Mouse (Mus musculus): ENCODE measurements around the gene Gjb6.

Gene Gjb6

GRCm38 (mm10) chr14:57133161-57133661 lies at the start of gene Gjb6:
Gene Gjb6 (minus strand): TSS chr14:57133611.
- peak in 1 of 2 experiments; percentile 10 for DNase-seq

- no peak for DNase-seq
Measured at GRCm38 (mm10) chr14:57165493-57165892, 32.1 kb upstream of the Gjb6 start.

- no peak for DNase-seq
Measured at GRCm38 (mm10) chr14:57161833-57162232, 28.4 kb upstream of the Gjb6 start.

DNA sequence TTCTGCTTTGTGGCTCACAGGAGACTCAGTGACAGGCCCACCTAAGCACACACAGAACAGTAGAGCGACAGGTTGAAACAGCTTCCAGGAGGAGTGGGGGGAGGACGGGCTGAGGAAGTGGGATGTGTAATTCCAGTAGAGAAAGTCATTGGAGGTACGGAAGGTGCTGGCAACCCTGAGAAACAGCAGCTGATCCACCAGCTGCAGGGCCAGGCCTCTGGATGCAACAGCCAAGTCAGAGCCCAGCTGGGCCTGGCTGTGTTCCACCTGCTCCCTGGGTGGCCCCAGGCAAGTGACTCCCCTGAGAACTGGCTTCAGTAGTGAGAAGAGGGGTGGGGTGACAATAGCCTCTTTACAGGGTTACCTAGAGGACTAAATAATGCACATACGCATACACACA lies 27.8 kb upstream of the Gjb6 start:
- no peak for DNase-seq

- no peak for DNase-seq
Measured at GRCm38 (mm10) chr14:57154916-57155315, 21.5 kb upstream of the Gjb6 start.

DNA sequence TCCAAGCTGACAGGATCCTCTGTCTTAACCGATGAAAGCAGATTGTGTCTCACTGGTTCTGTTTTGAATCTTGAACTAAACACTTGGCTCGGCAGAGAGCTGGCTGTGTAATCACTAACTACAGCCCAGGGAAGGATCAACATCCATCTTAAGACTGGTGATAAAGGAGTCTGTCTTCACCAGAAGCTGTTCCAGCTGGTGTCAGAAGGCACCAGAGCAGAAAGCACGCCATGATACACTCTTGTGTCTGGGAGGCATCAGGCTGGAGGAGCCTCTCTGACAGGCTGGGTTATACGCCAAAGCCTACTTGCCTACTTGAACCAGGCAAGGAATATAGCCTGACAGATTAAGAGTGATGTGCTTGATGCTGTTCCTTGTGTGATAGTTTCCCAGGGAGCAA lies 12.3 kb upstream of the Gjb6 start:
- DNase-seq: no peak

DNA sequence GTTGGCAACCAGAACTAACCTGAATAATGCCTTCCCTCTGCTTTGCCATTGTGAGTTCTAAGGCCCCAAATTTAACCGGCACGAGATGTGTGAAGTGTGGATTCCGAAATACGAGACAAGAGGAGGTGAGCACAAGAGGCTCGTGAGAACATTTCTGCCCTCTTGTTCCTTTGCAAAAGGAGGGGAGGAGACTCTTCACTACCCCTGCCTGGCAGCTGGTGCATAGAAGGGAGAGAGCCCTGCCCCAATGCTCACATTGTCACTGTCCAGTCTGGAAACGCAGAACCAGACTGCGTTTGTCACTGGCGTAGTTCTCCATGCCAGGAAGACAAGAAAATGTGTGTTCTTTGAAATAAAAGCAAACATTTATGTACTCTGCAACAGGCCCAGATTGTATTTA lies 1.9 kb upstream of the Gjb6 start:
- DNase-seq: no peak

- DNase-seq: peak; percentile 27 to 54
Measured at GRCm38 (mm10) chr14:57127383-57127782, 6.0 kb downstream of the Gjb6 start.

DNA sequence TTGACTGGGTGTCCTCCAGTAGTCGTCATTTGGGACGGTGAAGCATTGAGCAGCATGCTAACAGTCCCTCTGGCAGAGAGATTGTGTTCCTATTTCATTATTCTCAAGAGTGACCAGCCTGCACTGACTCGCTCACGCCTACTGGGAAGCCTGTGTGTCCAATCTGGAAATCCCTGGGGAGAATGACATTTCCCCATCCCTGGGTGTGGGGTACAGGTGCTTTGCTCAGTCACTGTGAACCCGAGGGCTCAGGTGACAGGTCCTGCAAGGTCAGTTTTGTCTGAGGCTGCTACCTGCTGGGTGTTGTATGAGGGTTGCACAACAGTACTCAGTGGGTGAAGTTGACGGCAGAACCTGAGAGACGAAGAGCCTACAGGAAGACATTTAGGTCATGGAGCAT lies 11.1 kb downstream of the Gjb6 start:
- DNase-seq: peak in 1 of 2 experiments; percentile 44

GRCm38 (mm10) chr14:57115823-57116544 lies 17.4 kb downstream of the Gjb6 start, which contains the start of gene Gm4491:
Gene Gm4491 (minus strand): TSS chr14:57115883.
- no peak for DNase-seq

DNA sequence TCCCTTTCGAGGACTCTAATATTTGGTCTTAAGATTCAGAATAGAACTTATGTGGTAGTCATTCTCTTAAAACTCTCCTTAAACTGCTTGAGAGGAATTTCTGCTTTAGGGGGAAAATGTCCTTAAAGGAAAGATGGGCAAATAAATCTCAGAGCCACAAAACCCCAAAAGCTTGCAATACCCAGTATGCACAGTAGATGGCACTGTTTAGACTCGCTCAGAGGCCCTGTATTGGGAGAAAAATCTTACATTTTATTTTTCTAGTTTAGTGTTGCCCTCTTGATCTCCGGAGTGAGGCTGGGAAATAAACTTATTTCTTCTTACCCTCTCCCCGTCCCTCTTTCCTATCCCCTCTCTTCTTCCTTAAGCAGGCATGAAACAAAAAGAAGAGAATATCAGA lies 24.2 kb downstream of the Gjb6 start:
- DNase-seq: peak in 1 of 2 experiments; percentile 18

DNA sequence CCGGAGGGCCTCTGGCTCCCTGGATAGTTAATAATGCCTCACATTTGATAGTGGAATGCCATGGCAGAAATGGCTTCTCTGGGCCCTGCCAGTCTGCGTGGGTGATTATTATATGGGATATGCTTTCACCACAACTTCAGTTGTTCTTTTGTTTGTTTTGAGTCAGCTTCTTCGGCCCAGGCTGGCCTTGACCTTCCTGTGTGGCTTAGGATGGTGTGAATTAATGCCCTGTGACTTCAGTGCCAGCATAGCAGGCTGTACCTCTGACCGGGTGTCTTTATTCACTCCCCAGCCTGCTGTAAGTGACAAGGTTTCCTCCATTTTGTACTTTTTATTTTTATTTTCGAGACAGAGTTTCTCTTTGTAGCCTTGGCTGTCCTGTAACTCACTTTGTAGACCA lies 25.5 kb downstream of the Gjb6 start:
- DNase-seq: no peak

GRCm38 (mm10) chr14:57107091-57107490 lies 26.3 kb downstream of the Gjb6 start:
- no peak for DNase-seq

GRCm38 (mm10) chr14:57105721-57106120 lies 27.7 kb downstream of the Gjb6 start:
- DNase-seq: no peak

- no peak for DNase-seq
Measured at GRCm38 (mm10) chr14:57105111-57105510, 28.3 kb downstream of the Gjb6 start.

GRCm38 (mm10) chr14:57104106-57105023 lies 29.0 kb downstream of the Gjb6 start, which contains the start of gene Gjb2:
Gene Gjb2 (minus strand): TSS chr14:57104702.
- DNase-seq: peak; percentile 76 to 83

GRCm38 (mm10) chr14:57103711-57104105 lies 29.7 kb downstream of the Gjb6 start:
- peak in 1 of 2 experiments; percentile 16 for DNase-seq

DNA sequence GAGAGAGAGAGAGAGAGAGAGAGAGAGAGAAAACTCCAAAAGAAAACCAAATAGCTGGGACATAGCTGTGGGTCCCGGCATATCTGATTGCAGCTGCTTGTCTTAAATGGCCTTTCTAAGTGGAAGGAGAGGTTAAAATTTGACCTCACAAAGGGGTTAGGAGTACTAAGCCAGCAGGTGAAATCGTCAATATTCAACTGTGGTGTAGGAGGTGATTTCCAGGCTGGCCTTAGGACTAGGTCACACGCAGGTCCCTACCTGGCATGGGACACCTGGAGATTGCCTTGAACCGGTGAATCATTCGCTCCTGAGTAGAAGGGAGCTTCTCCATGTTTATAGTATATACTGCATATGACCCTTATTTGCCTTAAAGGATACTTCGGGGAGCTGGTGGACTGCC lies 30.3 kb downstream of the Gjb6 start:
- no peak for DNase-seq

GRCm38 (mm10) chr14:57101623-57102022 lies 31.8 kb downstream of the Gjb6 start:
- DNase-seq: no peak

GRCm38 (mm10) chr14:57095855-57096254 lies 37.6 kb downstream of the Gjb6 start:
- no peak for DNase-seq

- DNase-seq: peak; percentile 36 to 58
Measured at GRCm38 (mm10) chr14:57093029-57093428, 40.4 kb downstream of the Gjb6 start.

GRCm38 (mm10) chr14:57090001-57090400 lies 43.4 kb downstream of the Gjb6 start:
- no peak for DNase-seq

DNA sequence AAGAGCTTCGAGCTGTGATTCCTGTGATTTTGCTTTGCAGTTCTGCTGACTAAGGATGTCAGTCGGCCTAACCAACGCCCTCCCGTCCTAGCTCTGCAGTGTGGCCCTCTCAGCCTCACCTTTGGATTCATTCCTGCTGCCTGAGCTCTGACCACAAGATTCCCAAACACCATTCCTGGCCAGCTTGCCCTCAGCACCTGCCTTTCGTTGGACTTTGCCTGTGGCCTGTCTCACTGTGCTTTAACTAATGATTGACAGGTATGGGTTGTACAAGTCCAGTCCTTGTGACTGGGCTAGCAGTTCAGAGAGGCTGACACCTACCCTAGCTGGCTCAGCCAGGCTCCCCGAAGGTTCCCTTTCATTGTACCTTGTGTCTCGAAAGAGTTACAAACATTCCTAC lies 44.3 kb downstream of the Gjb6 start:
- no peak for DNase-seq
